In the genomic region with DNA sequence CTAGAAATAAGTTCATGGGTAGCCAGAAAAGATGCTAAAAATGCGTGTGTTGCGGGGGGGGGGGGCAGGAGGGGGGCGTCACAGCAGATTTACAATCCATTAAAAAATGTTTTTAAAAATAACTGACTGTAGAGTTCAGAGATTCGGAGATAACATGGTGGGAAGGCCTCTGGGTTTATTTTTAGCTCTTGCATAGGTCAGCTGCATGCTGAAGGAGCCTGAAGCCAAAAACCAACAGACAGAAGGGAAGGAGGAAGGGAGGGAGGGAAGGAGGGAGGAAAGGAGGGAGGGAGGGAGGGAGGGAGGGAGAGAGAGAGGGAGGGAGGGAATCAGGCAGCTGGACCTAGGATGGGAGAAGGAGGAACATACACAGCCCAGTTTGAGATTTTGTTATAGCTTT, we compare ENCODE assay signal across 15 mouse cellular contexts. TPM values are rescaled to one million over a fixed set of nuclear protein-coding genes. Genes with fewer than 3 reads are reported as not detected.
"Had no signal": no experiment of that assay in that cellular context is flagged by ENCODE, and none has a peak within 500 bp of the region (broad histone marks: within the 10 kb centered on the region; RNA-seq: fewer than 3 reads in every experiment).

No protein-coding gene starts in this region.

- H3K36me3 ChIP-seq: kidney, embryonic 15.5 days; limb, embryonic 15.5 days; liver, embryonic 12.5 days; midbrain, embryonic 12.5 days; neural tube, embryonic 13.5 days had no signal

- H3K4me3 ChIP-seq: kidney, embryonic 15.5 days; limb, embryonic 15.5 days; liver, embryonic 12.5 days; midbrain, embryonic 12.5 days; neural tube, embryonic 13.5 days had no signal

- DNase-seq: kidney, adult 11 months; kidney, postnatal 36 days; layer of hippocampus, adult 9-11 months; layer of hippocampus, postnatal 36 days; lung, postnatal 10 days; thymus, postnatal 4 days had no signal

- H3K4me1 ChIP-seq: limb, embryonic 15.5 days; liver, embryonic 12.5 days; midbrain, embryonic 12.5 days; neural tube, embryonic 13.5 days had no signal

- H3K4me2 ChIP-seq: kidney, embryonic 15.5 days; limb, embryonic 15.5 days; liver, embryonic 12.5 days; midbrain, embryonic 12.5 days; neural tube, embryonic 13.5 days had no signal

- H3K27ac ChIP-seq: kidney, embryonic 15.5 days; limb, embryonic 15.5 days; liver, embryonic 12.5 days; midbrain, embryonic 12.5 days; neural tube, embryonic 13.5 days; stomach, postnatal 0 days had no signal

- H3K27me3 ChIP-seq: kidney, embryonic 15.5 days; limb, embryonic 15.5 days; liver, embryonic 12.5 days; midbrain, embryonic 12.5 days; neural tube, embryonic 13.5 days had no signal

- ATAC-seq: liver, embryonic 12.5 days; midbrain, embryonic 16.5 days had no signal

- H3K9me3 ChIP-seq: kidney, embryonic 15.5 days; limb, embryonic 15.5 days had no signal

- H3K9ac ChIP-seq: kidney, embryonic 15.5 days; limb, embryonic 15.5 days; liver, embryonic 12.5 days; midbrain, embryonic 12.5 days; neural tube, embryonic 13.5 days had no signal

RNA-seq across cellular contexts. Expression of gene Shc3, which starts 18.8 kb away (rescaled TPM):
- total RNA-seq: megakaryocyte-erythroid progenitor cell, adult 5-6 weeks had no signal
- polyA plus RNA-seq: liver, embryonic 12.5 days; liver, embryonic 16.5 days had no signal
